Mouse (Mus musculus) liver, embryonic 16.5 days (tissue): Measurements from ENCODE around the gene Kcnj6. TPM values are rescaled to one million over a fixed set of nuclear protein-coding genes. Genes with fewer than 3 reads are reported as not detected.

Experiments used
- ATAC-seq: fragments of 200-750 bp; cut with Nextera tagmentation; 2 replicates; pipeline ENCODE4 v1.8.0; 2017; ENCODE audit warnings: low read depth, mild to moderate bottlenecking, moderate number of reproducible peaks, moderate library complexity
- H3K27ac ChIP-seq: fragments of 300-500 bp; sonication (generic); 2 replicates; pipeline ENCODE4 v1.5.1; 2014; ENCODE audit warnings: mild to moderate bottlenecking, low read length
- H3K27me3 ChIP-seq: fragments of 300-500 bp; sonication (generic); 2 replicates; pipeline ENCODE4 v1.6.1; 2014; ENCODE audit warnings: low read depth, low read length, mixed read lengths; ENCODE audit not compliant: control insufficient read depth, insufficient read depth
- H3K36me3 ChIP-seq: fragments of 300-500 bp; sonication (generic); 2 replicates; pipeline ENCODE4 v1.6.1; 2014; ENCODE audit warnings: mild to moderate bottlenecking; ENCODE audit not compliant: control insufficient read depth, insufficient read depth
- H3K4me1 ChIP-seq: fragments of 300-500 bp; sonication (generic); 2 replicates; pipeline ENCODE4 v1.6.1; 2014; ENCODE audit warnings: low read depth, low read length, mixed read lengths; ENCODE audit not compliant: control insufficient read depth
- H3K4me2 ChIP-seq: fragments of 300-500 bp; sonication (generic); 2 replicates; pipeline ENCODE4 v1.6.1; 2014; ENCODE audit warnings: low read depth, low read length, mixed read lengths
- H3K4me3 ChIP-seq: fragments of 300-500 bp; sonication (generic); 2 replicates; pipeline ENCODE4 v1.5.1; 2014; ENCODE audit warnings: low read depth, mild to moderate bottlenecking, low read length
- H3K9ac ChIP-seq: fragments of 300-500 bp; sonication (generic); 2 replicates; pipeline ENCODE4 v1.6.1; 2014; ENCODE audit warnings: low read depth, low read length
- H3K9me3 ChIP-seq: fragments of 300-500 bp; sonication (generic); replicated peaks from 2 replicates; pipeline ENCODE4 v1.6.1; 2016; ENCODE audit warnings: low read length; ENCODE audit not compliant: control insufficient read depth
- WGBS: fragments of 180-500 bp; shearing (Covaris S2); extraction: QIAGEN DNeasy Blood & Tissue Kit; methylation state at CpG from one replicate; pipeline ENCODE4 v1.1.7; 2014; ENCODE audit not compliant: insufficient replicate concordance; 5-methylcytosine and 5-hydroxymethylcytosine counted together
- microRNA-seq: library from miRNA; unstranded; fragments of <30 nt; microRNA quantifications from one replicate; pipeline ENCODE4, GENCODE M21; 2016
- polyA plus RNA-seq: library from polyadenylated mRNA; unstranded; fragments of >200 nt; fragmentation: Nextera tagmentation; extraction: Ambion mirVana; gene quantifications from 2 replicates; pipeline ENCODE4 v1.2.1, GENCODE M21; 2015

Gene Kcnj6
- polyA plus RNA-seq, 1 experiment from 2014 or later: not detected

- H3K4me3 ChIP-seq: no peak overlapping the region
- H3K27me3 ChIP-seq: no peaks in the 10 kb centered on the region
- no peaks in the 10 kb centered on the region for H3K36me3 ChIP-seq
- ATAC-seq: no peak
- WGBS: 58% methylated on average over 4 of the region's 4 CpGs
- H3K9me3 ChIP-seq: peaks cover 2% of the 10 kb centered on the region; the same call in 1 of the 2 replicates
- no peak overlapping the region for H3K9ac ChIP-seq
- no peaks in the 10 kb centered on the region for H3K4me1 ChIP-seq
- no peak overlapping the region for H3K27ac ChIP-seq
- no peak overlapping the region for H3K4me2 ChIP-seq
Observed at GRCm38 (mm10) chr16:94718919-94719318, 278.6 kb downstream of the Kcnj6 start.

- Histone ChIP-seq H3K27ac (no peak overlapping the region), H3K4me2 (no peak overlapping the region), H3K27me3 (no peaks in the 10 kb centered on the region), H3K36me3 (no peaks in the 10 kb centered on the region), H3K4me1 (no peaks in the 10 kb centered on the region), H3K9ac (no peak overlapping the region), H3K9me3 (peaks cover 2% of the 10 kb centered on the region; the same call in 1 of the 2 replicates), H3K4me3 (no peak overlapping the region)
- no peak for ATAC-seq
- 72% methylated on average over 11 of the region's 11 CpGs for WGBS
Observed at GRCm38 (mm10) chr16:94717051-94717450, 280.4 kb downstream of the Kcnj6 start.

- no peak for ATAC-seq
- WGBS: 62% methylated on average over 14 of the region's 14 CpGs
- no peak overlapping the region for H3K4me3 ChIP-seq
- H3K27ac ChIP-seq: no peak overlapping the region
- no peak overlapping the region for H3K9ac ChIP-seq
- H3K4me1 ChIP-seq: no peaks in the 10 kb centered on the region
- peaks cover 2% of the 10 kb centered on the region; the same call in 1 of the 2 replicates for H3K9me3 ChIP-seq
- H3K36me3 ChIP-seq: no peaks in the 10 kb centered on the region
- H3K27me3 ChIP-seq: no peaks in the 10 kb centered on the region
- H3K4me2 ChIP-seq: no peak overlapping the region
Observed at GRCm38 (mm10) chr16:94714483-94714882, 283.0 kb downstream of the Kcnj6 start.

- no peaks in the 10 kb centered on the region for H3K36me3 ChIP-seq
- no peaks in the 10 kb centered on the region for H3K27me3 ChIP-seq
- no peaks in the 10 kb centered on the region for H3K4me1 ChIP-seq
- H3K4me2 ChIP-seq: no peak overlapping the region
- no peak overlapping the region for H3K27ac ChIP-seq
- ATAC-seq: peak; percentile 41; the same call in 1 of the 2 replicates
- H3K9me3 ChIP-seq: peaks cover 2% of the 10 kb centered on the region; the same call in 1 of the 2 replicates
- 9% methylated on average over 25 of the region's 25 CpGs for WGBS
- H3K4me3 ChIP-seq: no peak overlapping the region
- H3K9ac ChIP-seq: no peak overlapping the region
Observed at GRCm38 (mm10) chr16:94713480-94714094, 283.9 kb downstream of the Kcnj6 start.

- no peak overlapping the region for H3K4me2 ChIP-seq
- no peaks in the 10 kb centered on the region for H3K36me3 ChIP-seq
- no peaks in the 10 kb centered on the region for H3K27me3 ChIP-seq
- peaks cover 9% of the 10 kb centered on the region for H3K4me1 ChIP-seq
- no peak for ATAC-seq
- WGBS: 66% methylated on average over 4 of the region's 4 CpGs
- H3K9ac ChIP-seq: no peak overlapping the region
- H3K4me3 ChIP-seq: no peak overlapping the region
- H3K27ac ChIP-seq: no peak overlapping the region
- no peaks in the 10 kb centered on the region for H3K9me3 ChIP-seq
Observed at GRCm38 (mm10) chr16:94701971-94702370, 295.5 kb downstream of the Kcnj6 start.

- H3K9ac ChIP-seq: no peak overlapping the region
- ATAC-seq: no peak
- 78% methylated on average over 4 of the region's 4 CpGs for WGBS
- H3K36me3 ChIP-seq: no peaks in the 10 kb centered on the region
- peaks cover 10% of the 10 kb centered on the region for H3K4me1 ChIP-seq
- no peak overlapping the region for H3K27ac ChIP-seq
- no peaks in the 10 kb centered on the region for H3K9me3 ChIP-seq
- no peak overlapping the region for H3K4me2 ChIP-seq
- no peak overlapping the region for H3K4me3 ChIP-seq
- no peaks in the 10 kb centered on the region for H3K27me3 ChIP-seq
Observed at GRCm38 (mm10) chr16:94701141-94701540, 296.4 kb downstream of the Kcnj6 start.

Small RNA genes within 50 kb of the gene (microRNA-seq; reads per million reads assigned to microRNA genes)
- gene Gm22745: not detected
